Mouse (Mus musculus): ENCODE measurements around the gene Gm11564.
"Not testable (repeated sequence)": the region's sequence is repeated elsewhere in the genome, so short reads cannot be mapped to it uniquely, and the experiment has no call there.

The Gm11564 gene

GRCm38 (mm10) chr11:99815566-99815965, at the start of gene Gm11564:
TSS of gene Gm11564 (minus strand) at chr11:99815666.
- not testable (repeated sequence) for H3K27me3 ChIP-seq (ENCODE audit: insufficient read depth, low read length); H3K36me3 ChIP-seq (ENCODE audit: insufficient read depth, low read length); H3K4me1 ChIP-seq (replicated peaks; ENCODE audit: low read depth, low read length); H3K4me3 ChIP-seq (replicated peaks; ENCODE audit: low read length); H3K9me3 ChIP-seq (ENCODE audit: low read length)

- not testable (repeated sequence) for H3K4me3 ChIP-seq (replicated peaks; ENCODE audit: low read length); H3K4me1 ChIP-seq (replicated peaks; ENCODE audit: low read depth, low read length); H3K36me3 ChIP-seq (ENCODE audit: insufficient read depth, low read length); H3K27me3 ChIP-seq (ENCODE audit: insufficient read depth, low read length); H3K9me3 ChIP-seq (ENCODE audit: low read length)
These were observed 48.7 kb upstream of the Gm11564 start, which contains the start of gene Gm11559 for GRCm38 (mm10) chr11:99864176-99864575. TSS of gene Gm11559 (plus strand) at chr11:99864476.

- Histone ChIP-seq H3K27me3 (ENCODE audit: insufficient read depth, low read length) (no peaks in the 10 kb centered on the region), H3K9me3 (ENCODE audit: low read length) (no peaks in the 10 kb centered on the region), H3K4me3 (replicated peaks; ENCODE audit: low read length) (no peak overlapping the region), H3K4me1 (replicated peaks; ENCODE audit: low read depth, low read length) (no peaks in the 10 kb centered on the region), H3K36me3 (ENCODE audit: insufficient read depth, low read length) (no peaks in the 10 kb centered on the region)
- TF ChIP-seq CTCF (conservative IDR thresholded peaks at IDR 0.05; ENCODE audit: low read length) (no peak), POU5F1 (IDR thresholded peaks at IDR 0.05; ENCODE audit: borderline replicate concordance, low read length) (no peak), NANOG (IDR thresholded peaks at IDR 0.05; ENCODE audit: borderline replicate concordance, low read length) (no peak)
These were observed 43.3 kb upstream of the Gm11564 start for GRCm38 (mm10) chr11:99858761-99859160.

GRCm38 (mm10) chr11:99857617-99858016, 42.2 kb upstream of the Gm11564 start, which contains the start of gene Gm11568:
TSS of gene Gm11568 (plus strand) at chr11:99857917.
- Histone ChIP-seq H3K4me3 (replicated peaks; ENCODE audit: low read length) (no peak within 1 kb of the TSS), H3K27me3 (ENCODE audit: insufficient read depth, low read length) (no peaks in the 10 kb centered on the region), H3K9me3 (ENCODE audit: low read length) (no peaks in the 10 kb centered on the region), H3K36me3 (ENCODE audit: insufficient read depth, low read length) (no peaks in the 10 kb centered on the region), H3K4me1 (replicated peaks; ENCODE audit: low read depth, low read length) (no peaks in the 10 kb centered on the region)
- TF ChIP-seq CTCF (conservative IDR thresholded peaks at IDR 0.05; ENCODE audit: low read length) (no peak), POU5F1 (IDR thresholded peaks at IDR 0.05; ENCODE audit: borderline replicate concordance, low read length) (no peak), NANOG (IDR thresholded peaks at IDR 0.05; ENCODE audit: borderline replicate concordance, low read length) (no peak)

- no peaks in the 10 kb centered on the region for H3K27me3 ChIP-seq (ENCODE audit: insufficient read depth, low read length)
- no peaks in the 10 kb centered on the region for H3K4me1 ChIP-seq (replicated peaks; ENCODE audit: low read depth, low read length)
- H3K36me3 ChIP-seq (ENCODE audit: insufficient read depth, low read length), result no peaks in the 10 kb centered on the region
- H3K9me3 ChIP-seq (ENCODE audit: low read length), result no peaks in the 10 kb centered on the region
- no peak overlapping the region for H3K4me3 ChIP-seq (replicated peaks; ENCODE audit: low read length)
- peak; percentile 26 for TF ChIP-seq CTCF (conservative IDR thresholded peaks at IDR 0.05; ENCODE audit: low read length)
- TF ChIP-seq POU5F1 (IDR thresholded peaks at IDR 0.05; ENCODE audit: borderline replicate concordance, low read length), result no peak
These were observed 38.7 kb upstream of the Gm11564 start for GRCm38 (mm10) chr11:99854121-99854520.

GRCm38 (mm10) chr11:99851508-99851907, 36.0 kb upstream of the Gm11564 start, which contains the start of gene Krtap4-16:
TSS of gene Krtap4-16 (minus strand) at chr11:99851608.
- Histone ChIP-seq H3K27me3 (ENCODE audit: insufficient read depth, low read length) (0 out of 2 replicates have a peak, but pooled peaks cover 5% of the 10 kb centered on the region), H3K4me3 (replicated peaks; ENCODE audit: low read length) (peak within 1 kb of the TSS; percentile 35), H3K4me1 (replicated peaks; ENCODE audit: low read depth, low read length) (no peaks in the 10 kb centered on the region), H3K36me3 (ENCODE audit: insufficient read depth, low read length) (no peaks in the 10 kb centered on the region), H3K9me3 (ENCODE audit: low read length) (no peaks in the 10 kb centered on the region)
- TF ChIP-seq NANOG (IDR thresholded peaks at IDR 0.05; ENCODE audit: borderline replicate concordance, low read length) (no peak), CTCF (conservative IDR thresholded peaks at IDR 0.05; ENCODE audit: low read length) (no peak), POU5F1 (IDR thresholded peaks at IDR 0.05; ENCODE audit: borderline replicate concordance, low read length) (no peak)

GRCm38 (mm10) chr11:99846746-99847145, 31.3 kb upstream of the Gm11564 start:
- Histone ChIP-seq H3K4me3 (replicated peaks; ENCODE audit: low read length) (no peak overlapping the region), H3K4me1 (replicated peaks; ENCODE audit: low read depth, low read length) (no peaks in the 10 kb centered on the region), H3K9me3 (ENCODE audit: low read length) (no peaks in the 10 kb centered on the region), H3K27me3 (ENCODE audit: insufficient read depth, low read length) (0 out of 2 replicates have a peak, but pooled peaks cover 5% of the 10 kb centered on the region), H3K36me3 (ENCODE audit: insufficient read depth, low read length) (no peaks in the 10 kb centered on the region)
- TF ChIP-seq POU5F1 (IDR thresholded peaks at IDR 0.05; ENCODE audit: borderline replicate concordance, low read length) (no peak), NANOG (IDR thresholded peaks at IDR 0.05; ENCODE audit: borderline replicate concordance, low read length) (no peak), CTCF (conservative IDR thresholded peaks at IDR 0.05; ENCODE audit: low read length) (no peak)

GRCm38 (mm10) chr11:99842185-99842584, 26.7 kb upstream of the Gm11564 start:
- H3K4me1 ChIP-seq (replicated peaks; ENCODE audit: low read depth, low read length), result no peaks in the 10 kb centered on the region; the same call in 1 of the 2 replicates
- peaks cover 13% of the 10 kb centered on the region for H3K9me3 ChIP-seq (ENCODE audit: low read length)
- 0 out of 2 replicates have a peak, but pooled peaks cover 5% of the 10 kb centered on the region for H3K27me3 ChIP-seq (ENCODE audit: insufficient read depth, low read length)
- no peaks in the 10 kb centered on the region for H3K36me3 ChIP-seq (ENCODE audit: insufficient read depth, low read length)
- TF ChIP-seq CTCF (conservative IDR thresholded peaks at IDR 0.05; ENCODE audit: low read length), result no peak
- TF ChIP-seq NANOG (IDR thresholded peaks at IDR 0.05; ENCODE audit: borderline replicate concordance, low read length), result no peak
- no peak for TF ChIP-seq POU5F1 (IDR thresholded peaks at IDR 0.05; ENCODE audit: borderline replicate concordance, low read length)
- no peak overlapping the region for H3K4me3 ChIP-seq (replicated peaks; ENCODE audit: low read length)

GRCm38 (mm10) chr11:99837966-99838365, 22.5 kb upstream of the Gm11564 start, which contains the start of gene 2300003K06Rik:
TSS of gene 2300003K06Rik (minus strand) at chr11:99838066.
- no peaks in the 10 kb centered on the region for H3K27me3 ChIP-seq (ENCODE audit: insufficient read depth, low read length)
- peaks cover 16% of the 10 kb centered on the region for H3K9me3 ChIP-seq (ENCODE audit: low read length)
- H3K36me3 ChIP-seq (ENCODE audit: insufficient read depth, low read length), result no peaks in the 10 kb centered on the region
- H3K4me1 ChIP-seq (replicated peaks; ENCODE audit: low read depth, low read length), result no peaks in the 10 kb centered on the region; the same call in 1 of the 2 replicates
- TF ChIP-seq NANOG (IDR thresholded peaks at IDR 0.05; ENCODE audit: borderline replicate concordance, low read length) (no peak), CTCF (conservative IDR thresholded peaks at IDR 0.05; ENCODE audit: low read length) (no peak), POU5F1 (IDR thresholded peaks at IDR 0.05; ENCODE audit: borderline replicate concordance, low read length) (no peak)
- no peak within 1 kb of the TSS for H3K4me3 ChIP-seq (replicated peaks; ENCODE audit: low read length)

GRCm38 (mm10) chr11:99809792-99810191, 5.7 kb downstream of the Gm11564 start, which contains the start of gene Krtap4-13:
TSS of gene Krtap4-13 (minus strand) at chr11:99809892.
- H3K36me3 ChIP-seq (ENCODE audit: insufficient read depth, low read length); H3K4me1 ChIP-seq (replicated peaks; ENCODE audit: low read depth, low read length); H3K27me3 ChIP-seq (ENCODE audit: insufficient read depth, low read length); H3K4me3 ChIP-seq (replicated peaks; ENCODE audit: low read length); H3K9me3 ChIP-seq (ENCODE audit: low read length): not testable (repeated sequence)

GRCm38 (mm10) chr11:99804346-99804745, 11.1 kb downstream of the Gm11564 start, which contains the start of gene Gm11554:
TSS of gene Gm11554 (minus strand) at chr11:99804446.
- not testable (repeated sequence) for H3K9me3 ChIP-seq (ENCODE audit: low read length); H3K4me3 ChIP-seq (replicated peaks; ENCODE audit: low read length); H3K27me3 ChIP-seq (ENCODE audit: insufficient read depth, low read length); H3K4me1 ChIP-seq (replicated peaks; ENCODE audit: low read depth, low read length); H3K36me3 ChIP-seq (ENCODE audit: insufficient read depth, low read length)

GRCm38 (mm10) chr11:99798832-99799231, 16.6 kb downstream of the Gm11564 start, which contains the start of gene Gm11569:
TSS of gene Gm11569 (minus strand) at chr11:99798932.
- H3K9me3 ChIP-seq (ENCODE audit: low read length); H3K27me3 ChIP-seq (ENCODE audit: insufficient read depth, low read length); H3K36me3 ChIP-seq (ENCODE audit: insufficient read depth, low read length); H3K4me1 ChIP-seq (replicated peaks; ENCODE audit: low read depth, low read length); H3K4me3 ChIP-seq (replicated peaks; ENCODE audit: low read length): not testable (repeated sequence)

Data from E14TG2a.4 (cell line).